Mouse (Mus musculus): ENCODE measurements at regions not wholly inside any gene's neighbourhood (a gene's known extent, or its start where the extent isn't known, plus 50 kb on each side); places are given as distances from the start of the nearest gene placed in this dataset.

DNA sequence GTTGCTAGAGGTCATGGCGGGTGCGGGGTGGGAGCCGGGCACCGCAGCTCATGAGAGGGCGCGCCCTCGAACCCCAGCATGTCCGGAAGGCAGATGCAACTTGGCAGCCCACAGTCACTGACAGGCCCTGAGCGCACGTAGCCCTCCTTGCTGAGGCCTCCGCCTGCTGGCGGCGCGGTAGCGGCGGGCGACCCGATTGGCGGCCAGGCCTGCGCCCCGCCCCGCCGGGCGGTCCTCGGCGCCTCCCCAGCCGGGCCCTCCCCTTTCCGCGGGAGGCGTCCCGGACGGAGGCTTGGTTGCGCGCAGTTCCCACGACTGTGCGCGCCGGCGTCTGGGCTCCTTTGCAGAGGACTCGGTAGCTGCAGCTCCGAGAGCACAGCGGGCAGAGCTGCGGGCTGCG, 301.9 kb downstream of the Hpcal1 start:
- peak; percentile 44 for DNase-seq

DNA sequence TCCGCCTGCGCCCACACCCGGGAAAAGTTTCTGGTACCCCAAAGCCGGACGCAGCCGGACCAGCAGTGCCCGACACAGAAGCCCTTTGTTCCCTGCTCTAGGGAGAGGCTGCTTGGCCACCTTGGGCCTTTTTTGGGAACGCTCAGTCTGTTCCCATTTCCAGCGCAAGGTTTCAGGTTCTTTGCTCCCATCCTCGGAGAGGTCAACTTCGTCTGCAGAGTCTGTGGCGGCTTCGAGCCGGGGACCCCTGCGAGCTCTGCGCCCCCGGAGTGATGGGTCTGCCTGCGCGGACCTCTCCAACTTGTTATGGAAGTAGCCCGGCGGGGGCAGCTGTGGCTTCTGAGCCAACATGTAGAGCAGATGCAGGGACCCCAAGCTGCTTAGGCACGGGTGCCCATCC, 302.7 kb downstream of the Hpcal1 start:
- DNase-seq: peak; percentile 1
